Mouse (Mus musculus): ENCODE measurements around the gene Myt1l.

GRCm38 (mm10) chr12:29755086-29755871, 227.1 kb downstream of the Myt1l start:
- TF ChIP-seq POLR2A (IDR thresholded peaks at IDR 0.05; ENCODE audit: borderline replicate concordance, low read depth, low read length) (no peak), CTCF (IDR thresholded peaks at IDR 0.05; ENCODE audit: low read depth, low read length) (no peak)

All from bone marrow macrophage, adult 2 months (primary cell).